Mouse (Mus musculus) Patski (cell line): ENCODE measurements around the gene Tmem8. TPM values are rescaled to one million over a fixed set of nuclear protein-coding genes. Genes with fewer than 3 reads are reported as not detected.

Source experiments
- ATAC-seq: fragments of 100-300 bp; one replicate; pipeline ENCODE4 v1.8.0; 2021
- CTCF ChIA-PET: fragments of 350-600 bp; sonication (Branson Sonifier 250); formaldehyde crosslinking; loops from one replicate; lab custom pipeline; 2022; ENCODE audit warnings: inconsistent platforms; lab: Charles Lee
- POLR2A ChIA-PET: fragments of 350-600 bp; sonication (Branson Sonifier 250); formaldehyde crosslinking; loops from one replicate; lab custom pipeline; 2022; ENCODE audit warnings: antibody characterized with exemption, inconsistent platforms; lab: Charles Lee
- DNase-seq: peaks from one replicate; pipeline ENCODE4 v3.0.0-alpha.2; 2011; ENCODE audit warnings: low read depth, low spot score
- H3K27me3 ChIP-seq: fragments of 371-371 bp; one replicate; pipeline ENCODE4 v1.5.1; 2021
- CTCF ChIP-seq: fragments of 100-300 bp; IDR thresholded peaks from one replicate; pipeline ENCODE4 v1.5.1; 2021
- in situ Hi-C: fragments of 300-500 bp; cut with MboI; formaldehyde crosslinking; loops from 3 replicates; pipeline ENCODE4 v1.11.1; 2018; ENCODE audit warnings: low pct_unique_long_range_greater_than_20kb, mixed read lengths
- polyA plus RNA-seq: library from polyadenylated mRNA; unstranded; gene quantifications from one replicate; pipeline ENCODE4 v1.2.3, GENCODE M21; 2021

Tmem8 gene
- polyA plus RNA-seq, 1 experiment from 2014 or later = 22.7 TPM

DNA sequence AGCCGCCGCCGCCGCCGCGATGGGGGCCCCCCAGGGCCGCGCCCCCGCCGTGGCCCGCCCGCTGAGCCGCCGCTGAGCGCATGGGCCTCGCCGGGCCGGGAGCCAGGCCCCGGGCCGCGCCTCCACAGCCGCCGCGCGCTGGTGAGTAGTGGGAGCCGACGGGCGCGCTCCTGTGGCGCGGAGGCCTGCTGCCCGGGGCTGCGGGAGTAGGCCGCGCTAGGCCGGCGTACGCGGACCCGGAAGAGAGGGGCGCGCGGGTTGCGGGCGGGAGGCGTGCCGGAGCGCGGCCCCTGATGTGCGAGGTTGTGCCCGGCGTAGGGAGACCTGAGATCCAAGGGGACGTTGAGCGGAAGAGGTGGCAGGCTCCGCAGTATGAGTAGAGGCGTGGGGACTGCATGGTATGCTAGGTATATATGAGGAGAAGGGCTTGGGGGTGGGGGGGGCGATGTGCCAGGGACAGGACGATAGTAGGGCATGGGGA is 25.8 kb downstream of the Tmem8 start:
- H3K27me3 ChIP-seq = no peaks in the 10 kb centered on the region
- POLR2A ChIA-PET = interaction anchor here (1.3 kb wide), 1 partner anchor 315 kb away, joined by 3 read pairs; no protein-coding TSS in a partner anchor
- CTCF ChIA-PET = no interaction called here
- in situ Hi-C loops = no loop called here
- no peak for TF ChIP-seq CTCF
- ATAC-seq = peak; percentile 44
- DNase-seq = no peak

DNA sequence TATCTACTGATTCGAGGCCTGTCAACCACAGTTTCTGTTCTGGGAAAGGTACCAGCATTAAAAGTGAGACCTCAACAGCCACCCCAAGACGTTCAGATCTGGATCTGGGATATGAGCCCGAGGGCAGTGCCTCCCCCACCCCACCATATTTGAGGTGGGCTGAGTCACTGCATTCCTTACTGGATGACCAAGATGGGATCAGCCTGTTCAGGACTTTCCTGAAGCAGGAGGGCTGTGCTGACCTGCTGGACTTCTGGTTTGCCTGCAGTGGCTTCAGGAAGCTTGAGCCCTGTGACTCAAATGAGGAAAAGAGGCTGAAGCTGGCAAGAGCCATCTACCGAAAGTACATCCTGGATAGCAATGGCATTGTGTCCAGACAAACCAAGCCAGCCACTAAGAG is 29.7 kb downstream of the Tmem8 start:
- in situ Hi-C loops = no loop called here
- no peak for TF ChIP-seq CTCF
- DNase-seq (no peak), ATAC-seq (peak; percentile 23)
- H3K27me3 ChIP-seq = no peaks in the 10 kb centered on the region
- ChIA-PET CTCF (interaction anchor here (1.9 kb wide), 1 partner anchor 11 kb away, joined by 4 read pairs; no protein-coding TSS in a partner anchor), POLR2A (no interaction called here)

GRCm38 (mm10) chr17:26143386-26143785 is 30.3 kb downstream of the Tmem8 start:
- ChIA-PET CTCF (interaction anchor here (1.9 kb wide), 1 partner anchor 11 kb away, joined by 4 read pairs; no protein-coding TSS in a partner anchor), POLR2A (no interaction called here)
- in situ Hi-C loops = no loop called here
- ATAC-seq (no peak), DNase-seq (no peak)
- no peak for TF ChIP-seq CTCF
- H3K27me3 ChIP-seq = no peaks in the 10 kb centered on the region

GRCm38 (mm10) chr17:26149056-26149455 is 36.0 kb downstream of the Tmem8 start:
- ATAC-seq = no peak
- no peak for TF ChIP-seq CTCF
- in situ Hi-C loops = no loop called here
- ChIA-PET POLR2A (interaction anchor here (0.6 kb wide), 1 partner anchor 10 kb away, joined by 3 read pairs; no protein-coding TSS in a partner anchor), CTCF (no interaction called here)
- no peak for DNase-seq
- H3K27me3 ChIP-seq = no peaks in the 10 kb centered on the region

GRCm38 (mm10) chr17:26151886-26152630 is 39.0 kb downstream of the Tmem8 start:
- H3K27me3 ChIP-seq = no peaks in the 10 kb centered on the region
- ATAC-seq (no peak), DNase-seq (no peak)
- CTCF ChIA-PET = no interaction called here
- in situ Hi-C loops = no loop called here
- POLR2A ChIA-PET = no interaction called here
- TF ChIP-seq CTCF = no peak

GRCm38 (mm10) chr17:26162736-26163135 is 49.6 kb downstream of the Tmem8 start:
- no peak for DNase-seq

DNA sequence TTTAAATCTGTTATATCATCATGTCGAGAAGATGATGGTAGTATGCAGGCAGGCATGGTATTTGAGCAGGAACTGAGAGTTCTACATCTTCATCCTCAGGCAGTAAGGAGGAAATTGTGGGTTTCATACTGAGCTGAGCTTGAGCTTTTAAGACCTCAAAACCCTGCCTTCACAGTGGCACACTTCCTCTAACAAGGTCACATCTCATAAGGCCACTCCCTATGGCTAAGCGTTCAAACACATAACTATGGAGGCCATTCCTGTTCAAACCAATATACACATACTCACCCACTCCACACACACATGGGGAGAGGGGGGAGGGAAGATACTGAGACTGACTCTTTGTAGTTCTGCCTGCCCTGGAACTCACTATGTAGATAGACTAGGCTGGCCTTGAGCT is 54.9 kb downstream of the Tmem8 start:
- no peak for TF ChIP-seq CTCF

More at GRCm38 (mm10) chr17:26162736-26163135, 49.6 kb downstream of the Tmem8 start:
- TF ChIP-seq CTCF = no peak
- ChIA-PET POLR2A (no interaction called here), CTCF (interaction anchor here (1.4 kb wide), 1 partner anchor 18 kb away, joined by 3 read pairs; no protein-coding TSS in a partner anchor)
- ATAC-seq = no peak
- in situ Hi-C loops = no loop called here
- no peaks in the 10 kb centered on the region for H3K27me3 ChIP-seq

More for the DNA sequence above, 54.9 kb downstream of the Tmem8 start:
- H3K27me3 ChIP-seq = no peaks in the 10 kb centered on the region
- in situ Hi-C loops = no loop called here
- no peak for ATAC-seq
- CTCF ChIA-PET = no interaction called here
- DNase-seq = no peak
- POLR2A ChIA-PET = no interaction called here

Other genes with a start within 250 kb of the Tmem8 start
- gene Mcrip2, start 244.5 kb upstream of the Tmem8 start, polyA plus RNA-seq = 57.8 TPM
- gene Mettl26, start 238.2 kb upstream of the Tmem8 start, polyA plus RNA-seq = 81.4 TPM
- 0.35 TPM for gene Wfikkn1, start 232.4 kb upstream of the Tmem8 start, polyA plus RNA-seq
- 20.2 TPM for gene Rab40c, start 193.6 kb upstream of the Tmem8 start, polyA plus RNA-seq
- 104 TPM for gene Pigq, start 168.4 kb upstream of the Tmem8 start, polyA plus RNA-seq
- 0.05 TPM for gene Nhlrc4, start 168.3 kb upstream of the Tmem8 start, polyA plus RNA-seq
- 0.08 TPM for gene A930017K11Rik, start 160.7 kb upstream of the Tmem8 start, polyA plus RNA-seq
- 23.7 TPM for gene Capn15, start 127.5 kb upstream of the Tmem8 start, polyA plus RNA-seq
- 35.9 TPM for gene Rab11fip3, start 43.7 kb upstream of the Tmem8 start, polyA plus RNA-seq
- 42.4 TPM for gene Decr2, start 23.0 kb upstream of the Tmem8 start, polyA plus RNA-seq
- gene Nme4, start 17.7 kb upstream of the Tmem8 start, polyA plus RNA-seq = 0.31 TPM
- 118 TPM for gene Mrpl28, start 10.2 kb downstream of the Tmem8 start, polyA plus RNA-seq
- gene Axin1, start 25.4 kb downstream of the Tmem8 start, polyA plus RNA-seq = 71.8 TPM
- gene Pdia2, start 85.8 kb downstream of the Tmem8 start, polyA plus RNA-seq = 0.22 TPM
- gene Rgs11, start 89.7 kb downstream of the Tmem8 start, polyA plus RNA-seq = 0.76 TPM
- gene Arhgdig, start 94.5 kb downstream of the Tmem8 start, polyA plus RNA-seq = 17.0 TPM
- 147 TPM for gene Fam234a, start 130.9 kb downstream of the Tmem8 start, polyA plus RNA-seq
- gene Luc7l, start 139.6 kb downstream of the Tmem8 start, polyA plus RNA-seq = 113 TPM